Mouse (Mus musculus): ENCODE results near the gene Efcab11. TPM values are rescaled to one million over a fixed set of nuclear protein-coding genes. Genes with fewer than 3 reads are reported as not detected.

Efcab11 gene
- total and polyA plus RNA-seq, 3 experiments: 2.5 to 3.5 TPM; not detected in 1

- Histone ChIP-seq H3K4me1 (ENCODE audit: control insufficient read depth in 1 of 2, insufficient read depth in 2 of 2, low read length in 2 of 2) (no peaks in the 10 kb centered on the region), H3K9me3 (replicated peaks; ENCODE audit: insufficient read depth, low read length) (no peaks in the 10 kb centered on the region), H3K27ac (ENCODE audit: control insufficient read depth, low read depth, low read length) (no peak overlapping the region), H3K9ac (ENCODE audit: control insufficient read depth, low read depth, low read length, poor library complexity, severe bottlenecking) (no peak overlapping the region), H3K79me2 (ENCODE audit: control insufficient read depth, insufficient read depth, low read length, poor library complexity) (no peaks in the 10 kb centered on the region), H3K27me3 (ENCODE audit: control insufficient read depth in 1 of 2, insufficient read depth in 2 of 2, low read length in 2 of 2) (no peaks in the 10 kb centered on the region), H3K4me3 (ENCODE audit: control insufficient read depth in 1 of 2, insufficient read depth in 1 of 2, low read depth in 2 of 2, low read length in 2 of 2) (no peak overlapping the region), H3K36me3 (ENCODE audit: control insufficient read depth in 1 of 2, insufficient read depth in 2 of 2, low read length in 2 of 2) (no peaks in the 10 kb centered on the region)
- TF ChIP-seq E2F4 (IDR thresholded peaks at IDR 0.05; ENCODE audit: borderline replicate concordance, low read depth, low read length) (no peak), EP300 (IDR thresholded peaks at IDR 0.05; ENCODE audit: low read depth in 1 of 2, low read length in 2 of 2) (no peak), GABPA (IDR thresholded peaks at IDR 0.05; ENCODE audit: low read depth, low read length) (no peak), JUND (IDR thresholded peaks at IDR 0.05; ENCODE audit: low read depth, low read length) (no peak)
- no peak for DNase-seq (ENCODE audit: low read depth, low spot score)
Measured at GRCm38 (mm10) chr12:99756914-99757687, 127.1 kb downstream of the Efcab11 start.

DNA sequence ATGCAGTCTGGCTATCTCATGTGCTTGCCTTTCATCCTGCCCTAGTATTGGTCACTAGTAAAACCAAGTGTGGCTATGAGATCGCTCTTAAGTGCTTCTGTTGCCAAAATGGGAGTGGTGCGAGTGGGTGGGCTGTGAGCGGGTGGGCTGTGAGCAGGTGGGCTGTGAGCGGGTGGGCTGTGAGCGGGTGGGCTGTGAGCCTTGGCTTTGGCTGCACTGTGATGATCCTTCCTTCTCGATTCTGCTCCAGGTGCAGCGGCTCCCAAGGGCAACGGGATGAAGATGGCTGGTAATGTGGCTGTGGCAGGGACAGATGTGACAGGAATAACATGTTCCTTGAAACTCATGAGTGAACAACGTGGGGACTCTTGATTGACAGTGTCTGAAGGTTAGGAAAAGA is 128.0 kb downstream of the Efcab11 start:
- no peak overlapping the region for H3K9ac ChIP-seq (ENCODE audit: control insufficient read depth, low read depth, low read length, poor library complexity, severe bottlenecking)
- H3K4me1 ChIP-seq (ENCODE audit: control insufficient read depth in 1 of 2, insufficient read depth in 2 of 2, low read length in 2 of 2): no peaks in the 10 kb centered on the region
- no peak for DNase-seq (ENCODE audit: low read depth, low spot score)
- no peaks in the 10 kb centered on the region for H3K79me2 ChIP-seq (ENCODE audit: control insufficient read depth, insufficient read depth, low read length, poor library complexity)
- no peaks in the 10 kb centered on the region for H3K27me3 ChIP-seq (ENCODE audit: control insufficient read depth in 1 of 2, insufficient read depth in 2 of 2, low read length in 2 of 2)
- H3K9me3 ChIP-seq (replicated peaks; ENCODE audit: insufficient read depth, low read length): no peaks in the 10 kb centered on the region
- no peaks in the 10 kb centered on the region for H3K36me3 ChIP-seq (ENCODE audit: control insufficient read depth in 1 of 2, insufficient read depth in 2 of 2, low read length in 2 of 2)
- TF ChIP-seq MEF2A (IDR thresholded peaks at IDR 0.05; ENCODE audit: extremely low read depth, insufficient replicate concordance, low read depth, low read length, poor library complexity, severe bottlenecking) (no peak), HCFC1 (IDR thresholded peaks at IDR 0.05; ENCODE audit: low read depth, low read length) (no peak), SMC3 (IDR thresholded peaks at IDR 0.05; ENCODE audit: low read depth, low read length) (no peak), RAD21 (IDR thresholded peaks at IDR 0.05; ENCODE audit: low read depth, low read length) (no peak), ZMIZ1 (IDR thresholded peaks at IDR 0.05; ENCODE audit: low read depth, low read length) (no peak), MYB (IDR thresholded peaks at IDR 0.05; ENCODE audit: low read depth, low read length) (no peak), MXI1 (IDR thresholded peaks at IDR 0.05; ENCODE audit: low read depth, low read length) (no peak), UBTF (IDR thresholded peaks at IDR 0.05; ENCODE audit: borderline replicate concordance, insufficient read depth, low read depth, low read length) (no peak)
- no peak overlapping the region for H3K4me3 ChIP-seq (ENCODE audit: control insufficient read depth in 1 of 2, insufficient read depth in 1 of 2, low read depth in 2 of 2, low read length in 2 of 2)
- H3K27ac ChIP-seq (ENCODE audit: control insufficient read depth, low read depth, low read length): no peak overlapping the region

- no peaks in the 10 kb centered on the region for H3K36me3 ChIP-seq (ENCODE audit: control insufficient read depth in 1 of 2, insufficient read depth in 2 of 2, low read length in 2 of 2)
- H3K27ac ChIP-seq (ENCODE audit: control insufficient read depth, low read depth, low read length): no peak overlapping the region
- H3K27me3 ChIP-seq (ENCODE audit: control insufficient read depth in 1 of 2, insufficient read depth in 2 of 2, low read length in 2 of 2): no peaks in the 10 kb centered on the region
- no peaks in the 10 kb centered on the region for H3K79me2 ChIP-seq (ENCODE audit: control insufficient read depth, insufficient read depth, low read length, poor library complexity)
- H3K9ac ChIP-seq (ENCODE audit: control insufficient read depth, low read depth, low read length, poor library complexity, severe bottlenecking): no peak overlapping the region
- H3K9me3 ChIP-seq (replicated peaks; ENCODE audit: insufficient read depth, low read length): no peaks in the 10 kb centered on the region
- TF ChIP-seq ELF1 (IDR thresholded peaks at IDR 0.05; ENCODE audit: low read depth, low read length) (no peak), MEF2A (IDR thresholded peaks at IDR 0.05; ENCODE audit: extremely low read depth, insufficient replicate concordance, low read depth, low read length, poor library complexity, severe bottlenecking) (no peak), BHLHE40 (IDR thresholded peaks at IDR 0.05; ENCODE audit: borderline replicate concordance, low read depth, low read length) (no peak), ZNF384 (IDR thresholded peaks at IDR 0.05; ENCODE audit: low read depth, low read length) (no peak)
- no peak for DNase-seq (ENCODE audit: low read depth, low spot score)
- no peaks in the 10 kb centered on the region for H3K4me1 ChIP-seq (ENCODE audit: control insufficient read depth in 1 of 2, insufficient read depth in 2 of 2, low read length in 2 of 2)
- no peak overlapping the region for H3K4me3 ChIP-seq (ENCODE audit: control insufficient read depth in 1 of 2, insufficient read depth in 1 of 2, low read depth in 2 of 2, low read length in 2 of 2)
Measured at GRCm38 (mm10) chr12:99752986-99753385, 131.3 kb downstream of the Efcab11 start.
